Mouse (Mus musculus): ENCODE data around the gene Kdm7a. TPM values are rescaled to one million over a fixed set of nuclear protein-coding genes. Genes with fewer than 3 reads are reported as not detected.

Gene Kdm7a
- total RNA-seq, 2 experiments from 2014 or later = 38.7 to 39.9 TPM

GRCm38 (mm10) chr6:39115438-39115837 is 91.2 kb downstream of the Kdm7a start:
- DNase-seq (ENCODE audit: low spot score in 2 of 2) = no peak
- intact Hi-C loops (cut with DNase I) = no loop called here

- no peak for DNase-seq (ENCODE audit: low spot score in 2 of 2)
- intact Hi-C loops (cut with DNase I) = no loop called here
Observed at GRCm38 (mm10) chr6:39113141-39113540, 93.4 kb downstream of the Kdm7a start.

- DNase-seq (ENCODE audit: low spot score in 2 of 2) = no peak
Observed at GRCm38 (mm10) chr6:39112701-39113100, 93.9 kb downstream of the Kdm7a start.

GRCm38 (mm10) chr6:39106812-39107211 is 99.8 kb downstream of the Kdm7a start:
- intact Hi-C loops (cut with DNase I) = no loop called here

More at GRCm38 (mm10) chr6:39112701-39113100, 93.9 kb downstream of the Kdm7a start:
- intact Hi-C loops (cut with DNase I) = no loop called here

GRCm38 (mm10) chr6:39104631-39105030 is 102.0 kb downstream of the Kdm7a start:
- intact Hi-C loops (cut with DNase I) = no loop called here

More at GRCm38 (mm10) chr6:39106812-39107211, 99.8 kb downstream of the Kdm7a start:
- no peak for DNase-seq (ENCODE audit: low spot score in 2 of 2)

More at GRCm38 (mm10) chr6:39104631-39105030, 102.0 kb downstream of the Kdm7a start:
- DNase-seq (ENCODE audit: low spot score in 2 of 2) = peak in 1 of 2 experiments; percentile 38

Other genes with a start within 250 kb of the Kdm7a start
- gene Parp12, start 88.4 kb downstream of the Kdm7a start, total RNA-seq (2021) = 1 to 10 TPM; 3.4 to 3.9 TPM
- gene Slc37a3, start 170.9 kb upstream of the Kdm7a start, total RNA-seq (2021) = 10 to 100 TPM; 72.2 to 75.5 TPM
- gene Rab19, start 174.4 kb upstream of the Kdm7a start, total RNA-seq (2021) = not detected
- gene Mkrn1, start 213.7 kb upstream of the Kdm7a start, total RNA-seq (2021) = 100 to 1,000 TPM; 152 to 154 TPM